Mouse (Mus musculus): ENCODE measurements at regions not wholly inside any gene's neighbourhood (a gene's known extent, or its start where the extent isn't known, plus 50 kb on each side); places are given as distances from the start of the nearest gene placed in this dataset.

DNA sequence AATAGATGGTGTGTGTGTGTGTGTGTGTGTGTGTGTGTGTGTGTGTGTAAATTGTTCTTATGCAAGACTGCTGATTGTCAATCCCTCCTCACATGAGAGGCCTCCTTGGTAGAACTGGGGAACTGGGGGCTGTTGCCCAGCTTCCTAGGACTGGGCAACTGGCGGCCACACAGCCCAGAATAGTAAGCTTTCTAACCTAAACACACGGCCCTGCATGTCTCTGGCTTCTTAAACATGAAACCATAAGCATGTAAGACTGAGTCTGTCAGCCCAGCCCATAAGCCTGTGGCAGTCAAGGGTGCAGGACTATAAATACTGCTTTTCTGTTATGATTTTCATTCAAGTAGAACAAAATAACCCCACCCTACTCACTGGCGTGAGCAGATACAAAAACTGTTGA lies 60.7 kb downstream of the Ifng start:
- 71% methylated on average over 3 of the region's 3 CpGs for whole genome bisulfite sequencing
- DNase-seq (ENCODE audit: low read depth, low spot score), result no peak

DNA sequence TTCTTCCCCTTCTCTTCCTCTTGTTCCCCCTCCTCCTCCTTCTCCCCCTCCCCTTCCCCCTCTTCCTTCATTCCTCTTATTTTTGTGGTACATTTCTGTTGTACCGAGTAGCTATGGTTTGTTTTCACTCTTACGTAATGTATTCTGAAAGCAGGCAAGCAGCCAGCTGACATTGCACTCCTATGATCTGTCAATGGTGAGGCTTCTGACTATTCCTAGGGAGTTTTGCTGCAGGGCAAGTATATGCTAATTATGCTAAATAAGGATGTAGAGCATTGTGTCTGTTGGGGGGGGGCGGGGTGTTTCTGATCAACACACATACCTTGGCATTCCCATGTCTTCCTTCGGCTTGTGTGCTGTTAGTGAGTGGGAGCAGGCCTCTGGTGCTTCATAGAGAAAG lies 64.0 kb downstream of the Ifng start:
- whole genome bisulfite sequencing, result 71% methylated on average over 4 of the region's 4 CpGs
- DNase-seq (ENCODE audit: low read depth, low spot score), result no peak

DNA sequence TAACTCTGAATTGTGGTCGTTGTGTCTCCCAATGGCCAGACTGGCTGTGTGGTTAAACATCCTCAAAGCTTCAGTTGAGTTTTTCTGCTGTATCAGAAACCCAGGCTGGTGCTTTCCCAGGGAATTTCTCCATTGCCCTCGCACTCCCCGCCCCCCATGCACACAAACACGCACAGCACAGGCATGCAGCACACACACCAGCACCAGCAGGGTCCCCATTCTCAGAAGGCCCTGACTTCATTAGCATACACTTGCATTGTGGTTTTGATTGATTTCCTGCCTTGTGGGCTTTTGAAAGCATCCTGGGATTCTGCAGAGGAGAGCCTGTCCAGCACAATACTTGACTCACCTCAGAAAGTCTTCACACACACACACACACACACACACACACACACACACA lies 65.3 kb downstream of the Ifng start:
- WGBS, result 69% methylated on average over 4 of the region's 4 CpGs
- no peak for DNase-seq (ENCODE audit: low read depth, low spot score)

DNA sequence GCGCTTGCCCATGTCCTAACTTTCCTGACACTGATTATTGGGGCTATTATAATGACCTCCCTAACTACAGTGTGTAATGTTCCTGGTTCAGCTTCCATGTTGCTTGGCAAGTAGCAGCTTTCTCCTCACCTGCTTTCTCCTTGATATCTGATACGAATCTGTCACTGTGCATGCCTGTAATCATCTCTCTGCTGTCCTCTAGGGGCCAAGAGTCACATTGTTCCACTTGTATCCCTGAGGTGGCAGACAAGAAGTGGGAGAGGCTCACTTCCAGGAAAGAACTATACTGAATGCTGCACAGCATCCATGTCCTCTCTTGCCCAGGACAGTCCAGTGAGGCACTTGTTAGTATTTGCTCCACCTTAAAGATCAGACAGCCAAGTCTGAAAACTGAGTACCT lies 66.8 kb downstream of the Ifng start:
- DNase-seq (ENCODE audit: low read depth, low spot score), result no peak
- WGBS, result 39% methylated on average over 2 of the region's 2 CpGs

DNA sequence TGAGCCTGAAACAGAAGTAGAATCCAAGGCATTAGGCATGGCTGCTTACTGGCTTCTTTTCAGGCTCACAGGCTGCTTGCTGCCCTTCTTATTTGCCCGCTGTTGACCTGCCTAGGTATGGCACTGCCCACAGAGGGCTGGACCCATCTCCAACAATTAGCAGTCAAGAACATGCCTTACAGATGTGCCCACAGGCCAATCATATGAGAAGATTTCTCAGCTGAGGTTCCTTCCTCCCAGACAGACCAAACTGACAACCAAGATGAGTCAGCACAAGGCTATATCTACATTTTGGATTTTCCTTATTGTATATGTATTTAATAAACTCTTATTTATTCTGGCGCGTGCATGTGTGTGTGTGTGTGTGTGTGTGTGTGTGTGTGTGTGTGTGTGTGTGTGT lies 76.0 kb downstream of the Ifng start:
- WGBS, result 89% methylated on average over 3 of the region's 3 CpGs

DNA sequence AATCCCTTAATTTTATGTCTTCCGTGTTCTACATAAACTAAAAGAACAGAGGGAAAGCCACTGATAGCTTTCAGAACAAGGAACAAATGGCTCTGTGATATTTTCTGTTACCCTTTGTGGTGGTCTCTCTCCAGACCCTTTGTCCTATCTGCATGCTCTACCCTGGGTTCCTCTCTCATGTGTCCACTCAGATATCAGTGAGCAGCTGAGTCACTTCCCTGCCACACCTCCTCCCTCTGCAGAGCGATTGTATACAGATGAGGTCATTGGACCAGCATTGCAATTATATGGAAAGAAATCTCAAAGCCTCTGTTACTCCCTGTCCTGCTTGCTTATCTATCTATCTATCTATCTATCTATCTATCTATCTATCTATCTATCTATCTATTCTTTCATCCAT lies 77.1 kb downstream of the Ifng start:
- WGBS, result 52% methylated on average over 2 of the region's 2 CpGs
- no peak for DNase-seq (ENCODE audit: low read depth, low spot score)

More for the DNA sequence above, 76.0 kb downstream of the Ifng start:
- DNase-seq (ENCODE audit: low read depth, low spot score), result no peak

DNA sequence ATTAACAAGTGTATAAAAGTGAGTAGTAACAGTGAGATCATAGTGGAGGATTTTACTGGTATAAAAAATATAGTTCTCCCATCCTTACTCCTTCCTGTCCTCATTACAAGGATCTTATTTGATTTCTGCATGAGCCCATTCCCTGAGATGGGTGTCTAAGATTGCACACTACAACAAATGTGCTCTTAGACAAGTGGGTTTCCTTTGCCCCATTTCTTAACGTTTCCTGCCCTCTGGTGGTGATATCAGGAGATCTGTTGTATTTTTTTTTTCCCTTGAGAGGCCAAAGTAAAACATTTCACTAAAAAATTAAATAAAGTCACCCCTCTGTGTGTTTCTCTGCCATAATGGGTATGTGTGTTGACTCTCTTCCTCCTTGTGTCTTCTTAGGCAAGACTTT lies 105.1 kb downstream of the Ifng start:
- WGBS, result 4% methylated on average over 1 of the region's 1 CpGs
- DNase-seq (ENCODE audit: low read depth, low spot score), result no peak

DNA sequence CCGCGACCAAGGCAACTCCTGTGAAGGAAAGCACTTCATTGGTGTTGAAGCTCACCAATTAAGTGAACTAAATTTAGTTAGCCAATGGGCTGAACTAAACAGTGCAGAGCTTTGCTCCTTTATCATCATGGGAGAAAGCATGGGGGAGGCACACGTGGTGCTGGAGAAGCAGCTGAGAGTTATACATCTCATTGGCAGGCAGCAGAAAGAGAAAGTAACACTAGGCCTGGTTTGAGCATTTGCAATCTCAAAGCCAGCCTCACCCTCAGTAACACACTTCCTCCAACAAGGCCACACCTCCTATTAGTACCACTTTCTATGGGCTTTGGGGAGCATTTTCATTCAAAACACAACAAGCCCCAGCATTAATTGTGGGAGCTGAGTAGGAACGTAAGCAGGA lies 109.4 kb downstream of the Ifng start:
- DNase-seq (ENCODE audit: low read depth, low spot score), result no peak
- WGBS, result 74% methylated on average over 4 of the region's 4 CpGs

DNA sequence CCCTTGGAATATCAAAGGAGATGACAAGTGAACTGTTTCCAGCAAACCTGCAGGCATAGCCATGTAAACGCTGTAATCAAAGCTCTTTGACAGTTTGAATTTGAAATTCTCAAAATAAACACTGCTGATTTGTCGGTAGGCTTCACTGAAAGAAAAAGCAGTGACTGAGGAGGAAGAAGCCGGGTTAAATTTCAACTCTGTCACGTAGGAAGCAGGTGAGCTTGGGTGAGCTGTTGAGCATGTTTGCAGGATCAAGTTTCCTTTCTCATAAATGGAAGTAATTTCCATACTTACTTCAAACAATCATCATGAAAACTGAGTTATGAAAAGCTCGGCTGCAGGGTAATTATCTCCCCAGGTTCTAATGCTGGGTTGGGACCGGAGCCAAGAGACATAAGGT lies 118.0 kb downstream of the Ifng start:
- DNase-seq (ENCODE audit: low read depth, low spot score), result no peak
- WGBS, result 25% methylated on average over 6 of the region's 6 CpGs

DNA sequence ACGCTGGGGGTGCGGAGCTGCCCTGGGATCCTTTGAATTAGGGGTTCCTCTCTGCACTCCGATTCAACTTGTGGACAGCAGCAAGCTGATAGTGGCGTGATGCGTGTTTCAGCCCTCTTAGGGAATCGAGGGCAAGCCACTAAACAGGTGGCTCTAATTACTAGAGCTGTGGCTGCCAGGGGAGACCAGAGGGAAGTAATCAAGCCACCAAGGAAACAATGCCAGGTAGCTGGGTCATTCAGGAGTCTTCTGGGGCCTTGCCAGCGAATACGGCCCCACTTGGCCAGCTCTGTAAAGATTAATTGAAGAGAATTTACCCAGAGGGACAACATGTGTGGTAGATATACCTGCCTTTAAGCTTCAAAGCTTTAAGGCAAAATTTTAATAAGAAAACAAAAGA lies 123.2 kb downstream of the Ifng start:
- no peak for DNase-seq (ENCODE audit: low read depth, low spot score)
- WGBS, result 56% methylated on average over 8 of the region's 8 CpGs

DNA sequence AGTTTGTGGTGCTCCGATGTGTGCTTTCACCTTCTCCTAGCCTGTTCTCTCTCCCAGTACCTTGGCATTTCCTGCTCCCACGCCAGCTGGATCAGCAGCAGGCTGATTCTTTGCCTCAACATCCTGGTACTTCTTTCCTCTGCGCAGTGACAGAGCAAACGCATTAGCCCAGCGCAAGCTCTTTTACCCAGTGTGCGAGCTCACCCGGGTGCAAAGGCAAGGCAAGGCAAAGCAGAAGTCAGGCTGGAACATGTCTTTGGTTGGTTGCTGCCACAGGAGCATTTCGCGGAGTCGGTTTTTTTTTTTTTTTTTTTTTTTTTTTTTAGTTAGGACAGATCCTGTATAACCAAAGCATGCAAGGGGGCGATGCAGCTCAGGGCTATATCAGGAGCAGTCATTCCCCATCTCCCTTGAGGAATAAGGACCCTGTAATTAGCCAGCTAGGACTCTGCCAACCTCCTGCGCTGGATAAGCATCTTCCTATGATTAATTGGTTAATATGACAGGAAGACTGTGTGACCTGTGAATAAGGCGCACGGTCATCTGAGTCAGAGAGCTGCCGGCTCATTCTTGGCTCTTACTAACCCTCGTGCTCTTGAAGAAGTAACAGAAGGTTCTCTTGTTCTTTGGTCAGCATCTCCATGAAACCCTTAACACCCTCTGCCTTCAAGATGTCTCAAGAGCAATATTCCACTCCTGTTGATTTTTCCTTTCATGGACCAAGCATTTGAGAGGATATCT lies 123.9 kb downstream of the Ifng start:
- WGBS, result 68% methylated on average over 16 of the region's 16 CpGs
- no peak for DNase-seq (ENCODE audit: low read depth, low spot score)

DNA sequence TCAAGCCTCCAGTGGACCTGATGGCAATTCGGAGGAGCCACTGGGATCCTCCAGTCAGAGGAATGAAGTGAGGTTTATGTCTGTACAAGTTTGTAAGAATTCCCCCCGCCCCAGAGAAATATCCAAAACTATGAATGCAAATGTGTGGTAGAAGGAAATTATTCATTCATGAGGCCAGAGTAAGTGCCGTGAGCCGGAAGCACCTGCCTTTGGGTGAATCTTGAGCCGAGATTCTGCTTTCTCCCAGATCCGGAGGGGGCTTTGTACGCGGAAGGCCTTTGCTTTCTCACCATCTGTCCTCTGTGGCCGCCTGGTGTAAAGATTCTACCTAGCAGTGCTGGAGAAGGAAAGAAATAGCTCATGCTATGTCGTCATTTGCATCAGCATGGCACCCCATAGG lies 127.8 kb downstream of the Ifng start:
- no peak for DNase-seq (ENCODE audit: low read depth, low spot score)
- WGBS, result 87% methylated on average over 10 of the region's 10 CpGs

DNA sequence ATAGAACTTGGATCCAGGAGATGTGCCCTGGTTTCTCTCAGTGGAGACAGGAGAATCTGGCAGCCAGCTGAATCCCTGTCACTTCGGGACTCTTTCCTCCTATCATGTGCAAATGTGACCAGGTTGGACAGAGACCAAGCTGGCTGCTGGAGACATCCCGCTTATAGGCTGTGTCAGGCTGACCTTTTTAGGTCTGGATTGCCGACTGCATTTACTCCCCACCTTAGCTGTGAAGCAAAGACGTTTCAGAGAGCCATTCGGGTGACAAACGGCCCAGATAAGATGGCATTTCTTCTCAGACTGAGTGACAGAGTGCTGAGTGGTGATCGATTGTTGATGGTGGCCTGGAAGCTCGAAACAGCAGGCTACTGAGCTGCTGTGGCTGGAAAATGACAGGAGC lies 128.6 kb downstream of the Ifng start:
- no peak for DNase-seq (ENCODE audit: low read depth, low spot score)
- 41% methylated on average over 8 of the region's 8 CpGs for WGBS

DNA sequence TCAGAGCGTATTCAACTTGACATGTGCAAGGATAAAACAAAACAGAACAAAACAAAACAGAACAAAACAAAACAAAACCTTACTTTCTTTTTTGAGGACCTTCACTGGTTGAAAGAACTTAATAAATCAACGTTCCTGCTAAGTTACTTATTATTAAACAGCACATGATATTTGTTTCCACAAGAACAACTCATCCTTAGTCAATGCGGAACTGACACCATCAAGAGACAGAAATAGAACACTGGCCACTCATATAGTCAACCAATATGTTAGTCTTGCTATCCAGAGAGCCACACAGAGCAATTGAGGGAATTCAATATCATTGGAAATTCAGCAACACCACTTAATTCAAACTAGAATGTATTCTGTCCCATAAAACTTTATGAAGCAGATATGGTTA lies 132.4 kb downstream of the Ifng start:
- 72% methylated on average over 3 of the region's 3 CpGs for WGBS
- no peak for DNase-seq (ENCODE audit: low read depth, low spot score)

DNA sequence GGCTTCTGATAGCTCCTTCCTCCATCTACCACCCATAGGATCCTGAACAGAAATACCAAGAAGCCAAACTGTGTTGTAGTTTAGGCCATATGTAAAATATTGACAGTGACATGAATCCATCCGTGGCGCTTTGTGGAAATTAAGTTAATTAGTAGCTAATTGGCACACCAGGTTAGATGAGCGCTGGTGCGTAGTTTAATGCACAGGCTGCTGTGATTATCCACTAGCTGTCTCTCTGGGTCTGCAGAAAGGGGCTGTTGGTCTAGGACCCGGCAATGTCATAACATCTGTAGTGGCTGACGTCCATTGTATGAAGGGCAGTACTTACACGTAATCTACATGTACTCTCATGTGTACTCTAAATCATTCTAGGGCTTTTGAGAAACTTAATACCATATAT lies 134.7 kb downstream of the Ifng start:
- no peak for DNase-seq (ENCODE audit: low read depth, low spot score)
- WGBS, result 82% methylated on average over 7 of the region's 7 CpGs

DNA sequence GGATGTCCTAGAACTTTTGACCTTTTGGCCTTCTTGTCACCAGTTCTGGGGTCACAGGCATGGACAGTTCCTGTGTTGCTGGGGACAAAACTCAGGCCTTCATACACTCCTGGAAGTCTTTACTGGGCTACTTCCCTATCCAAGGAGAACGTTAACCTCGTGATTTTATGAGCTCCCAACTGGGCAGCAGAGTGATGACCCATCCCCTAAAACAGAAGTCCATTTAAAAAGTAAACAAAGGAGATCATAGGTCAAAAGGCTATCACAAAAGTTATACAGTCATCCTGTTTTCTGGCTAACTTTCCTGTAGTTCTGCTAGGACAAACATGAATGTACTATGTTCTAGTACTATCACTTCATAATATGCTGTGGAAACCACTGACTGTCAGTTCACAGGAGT lies 140.5 kb downstream of the Ifng start:
- 19% methylated on average over 2 of the region's 2 CpGs for WGBS
- no peak for DNase-seq (ENCODE audit: low read depth, low spot score)

DNA sequence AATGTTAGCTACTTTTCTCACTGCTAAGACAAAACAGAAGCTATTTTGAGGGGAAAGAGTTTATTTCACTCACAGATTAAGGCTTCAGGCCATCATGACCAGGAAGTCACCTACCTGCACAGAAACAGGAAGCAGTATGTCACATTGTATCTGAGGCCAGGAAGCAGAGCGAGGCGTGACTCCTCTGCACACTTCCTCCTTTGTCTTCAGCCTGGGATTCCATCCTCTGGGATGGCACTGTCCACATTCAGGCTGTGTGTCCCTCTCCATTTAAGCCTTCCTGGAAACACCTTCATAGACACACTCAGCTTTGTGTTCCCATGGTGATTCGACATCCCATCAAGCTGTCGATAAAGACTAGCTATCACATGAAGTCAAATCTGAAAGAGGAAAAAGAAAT lies 145.0 kb downstream of the Ifng start:
- 78% methylated on average over 4 of the region's 4 CpGs for WGBS
- no peak for DNase-seq (ENCODE audit: low read depth, low spot score)

DNA sequence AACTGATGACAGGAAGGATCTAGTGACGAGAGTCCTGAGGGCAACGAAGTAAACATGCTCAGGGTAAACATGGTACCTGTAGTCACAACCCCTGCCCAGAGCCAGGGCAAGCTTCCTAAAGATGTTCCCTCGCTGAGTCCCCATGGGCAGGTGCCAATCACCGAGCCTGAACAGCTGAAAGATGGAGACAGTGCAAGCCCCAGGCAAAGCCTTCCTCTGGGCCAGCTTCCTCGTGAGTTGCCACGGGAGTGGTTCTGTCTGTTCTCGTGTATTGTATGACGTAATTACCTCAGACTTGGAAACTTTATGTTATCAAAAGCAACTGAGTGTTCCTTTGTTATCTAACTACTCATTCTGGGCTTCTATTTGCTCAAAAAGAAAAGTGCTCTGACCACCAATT lies 147.4 kb downstream of the Ifng start:
- no peak for DNase-seq (ENCODE audit: low read depth, low spot score)
- WGBS, result 33% methylated on average over 8 of the region's 8 CpGs

DNA sequence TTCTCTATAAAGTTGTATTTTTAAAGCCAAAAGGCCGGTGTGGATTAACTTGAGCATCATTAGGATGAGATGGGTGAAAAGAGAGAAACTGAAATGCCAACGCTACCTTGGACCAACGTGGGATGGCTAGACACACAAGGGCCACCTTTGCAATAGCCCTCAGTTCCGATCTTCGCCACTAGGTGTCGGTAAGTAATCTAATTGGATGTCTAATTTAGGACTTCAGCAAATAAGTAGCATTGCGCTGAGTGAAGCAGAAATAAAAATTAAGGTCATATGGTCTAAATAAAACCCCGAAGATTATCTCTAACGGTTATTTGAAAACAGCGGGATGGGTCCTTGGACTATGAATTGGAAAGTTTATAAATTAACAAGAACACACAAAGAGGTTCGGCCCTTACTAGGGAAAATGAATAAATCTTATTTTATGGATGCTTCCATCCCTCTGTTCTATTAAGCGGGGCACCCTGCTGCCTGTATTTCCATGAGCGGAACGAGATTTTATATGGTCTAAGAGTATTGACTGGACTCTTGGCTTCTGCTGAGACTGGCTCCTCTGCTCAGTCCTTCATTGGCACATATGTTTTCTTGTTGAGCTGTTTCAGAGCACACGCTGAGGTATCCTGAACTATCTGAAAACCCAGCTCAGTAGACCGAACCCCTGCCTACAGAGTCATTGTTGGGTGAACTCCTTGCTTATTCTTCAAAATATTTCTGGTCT lies 152.0 kb downstream of the Ifng start:
- peak; percentile 70 for DNase-seq (ENCODE audit: low read depth, low spot score)
- WGBS, result 27% methylated on average over 16 of the region's 16 CpGs

DNA sequence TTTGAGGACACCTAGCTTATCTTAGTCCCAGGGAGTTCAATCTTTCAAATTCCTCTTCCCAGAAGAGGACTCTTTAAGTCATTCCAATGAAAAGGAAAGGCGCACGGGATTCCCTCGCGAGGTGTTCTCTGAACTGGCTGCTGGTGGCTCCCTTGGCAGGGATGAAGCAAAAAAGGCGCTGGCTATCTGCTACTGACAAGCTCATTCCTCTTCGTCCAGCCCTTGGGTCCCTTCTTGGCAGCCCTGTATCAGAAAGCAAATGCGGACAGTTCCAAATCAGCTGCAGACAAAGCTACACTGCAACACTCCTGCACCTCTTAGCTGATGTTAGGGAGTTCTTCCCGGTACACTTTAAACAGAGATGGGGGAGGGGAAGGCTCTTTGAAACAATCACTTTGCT lies 155.4 kb downstream of the Ifng start:
- DNase-seq (ENCODE audit: low read depth, low spot score), result no peak
- 58% methylated on average over 8 of the region's 8 CpGs for WGBS

DNA sequence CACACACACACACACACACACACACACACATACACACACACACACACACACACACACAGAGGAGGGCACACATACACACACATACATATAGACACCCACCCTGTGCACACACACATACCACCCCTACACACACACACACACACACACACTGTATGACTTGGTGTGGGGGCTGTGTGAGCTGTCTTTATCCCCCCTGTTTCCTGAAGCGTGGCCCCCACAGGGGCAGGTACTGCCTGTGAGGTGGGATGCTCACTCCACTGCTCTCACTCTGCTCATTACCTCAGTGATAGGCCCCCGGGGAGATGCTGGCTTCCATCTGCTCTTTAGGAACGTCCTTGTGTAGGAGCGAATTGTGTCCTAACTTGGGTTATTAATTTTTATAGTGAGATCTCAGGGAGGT lies 157.7 kb downstream of the Ifng start:
- 74% methylated on average over 4 of the region's 4 CpGs for WGBS
- DNase-seq (ENCODE audit: low read depth, low spot score), result no peak

DNA sequence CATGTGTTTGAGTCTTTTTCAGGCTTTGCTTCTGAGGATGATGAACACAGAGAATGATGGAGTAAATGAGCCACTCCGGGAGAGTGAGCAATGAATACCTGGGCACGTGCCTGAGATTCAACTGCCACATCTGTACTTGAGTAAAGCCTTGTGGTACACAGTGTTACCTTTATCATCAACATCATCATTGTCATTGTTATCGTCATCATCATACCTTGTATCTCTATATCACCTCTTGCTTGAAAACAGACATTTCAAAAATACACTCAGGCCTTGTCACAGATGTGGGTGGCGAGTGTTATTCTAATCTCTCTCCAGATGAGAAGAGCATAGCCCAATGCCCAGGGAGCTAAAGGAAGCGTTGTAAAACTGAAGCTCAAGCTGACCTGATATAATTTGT lies 158.4 kb downstream of the Ifng start:
- no peak for DNase-seq (ENCODE audit: low read depth, low spot score)
- WGBS, result 81% methylated on average over 5 of the region's 5 CpGs
